Mouse (Mus musculus) heart, embryonic 12.5 days (tissue): Measurements from ENCODE around the gene Hist1h4d. TPM values are rescaled to one million over a fixed set of nuclear protein-coding genes. Genes with fewer than 3 reads are reported as not detected.
"Not testable (repeated sequence)": the region's sequence is repeated elsewhere in the genome, so short reads cannot be mapped to it uniquely, and the experiment has no call there.

Experiments
- ATAC-seq: fragments of 200-750 bp; cut with Nextera tagmentation; 2 replicates; pipeline ENCODE4 v1.8.0; 2017; ENCODE audit warnings: moderate TSS enrichment, moderate library complexity; ENCODE audit not compliant: insufficient number of reproducible peaks, low FRiP score
- H3K27ac ChIP-seq: fragments of 300-500 bp; sonication (generic); 2 replicates; pipeline ENCODE4 v1.5.1; 2016; ENCODE audit warnings: mild to moderate bottlenecking, moderate library complexity; ENCODE audit not compliant: poor library complexity, severe bottlenecking
- H3K27me3 ChIP-seq: fragments of 300-500 bp; sonication (generic); replicated peaks from 2 replicates; pipeline ENCODE4 v1.6.1; 2016; ENCODE audit warnings: mild to moderate bottlenecking, moderate library complexity
- H3K36me3 ChIP-seq: fragments of 300-500 bp; sonication (generic); 2 replicates; pipeline ENCODE4 v1.6.1; 2016; ENCODE audit warnings: mild to moderate bottlenecking, moderate library complexity
- H3K4me1 ChIP-seq: fragments of 300-500 bp; sonication (generic); replicated peaks from 2 replicates; pipeline ENCODE4 v1.6.1; 2016; ENCODE audit warnings: mild to moderate bottlenecking
- H3K4me2 ChIP-seq: fragments of 300-500 bp; sonication (generic); 2 replicates; pipeline ENCODE4 v1.6.1; 2016; ENCODE audit warnings: mild to moderate bottlenecking, moderate library complexity
- H3K4me3 ChIP-seq: fragments of 300-500 bp; sonication (generic); 2 replicates; pipeline ENCODE4 v1.5.1; 2016; ENCODE audit warnings: mild to moderate bottlenecking
- H3K9ac ChIP-seq: fragments of 300-500 bp; sonication (generic); 2 replicates; pipeline ENCODE4 v1.6.1; 2016; ENCODE audit warnings: mild to moderate bottlenecking, moderate library complexity
- H3K9me3 ChIP-seq: fragments of 300-500 bp; sonication (generic); replicated peaks from 2 replicates; pipeline ENCODE4 v1.6.1; 2016; ENCODE audit warnings: mild to moderate bottlenecking, moderate library complexity
- WGBS: fragments of 180-500 bp; shearing (Covaris S2); methylation state at CpG from one replicate; pipeline ENCODE4 v1.1.7; 2016; 5-methylcytosine and 5-hydroxymethylcytosine counted together
- polyA plus RNA-seq: library from polyadenylated mRNA; unstranded; fragments of >200 nt; fragmentation: Nextera tagmentation; extraction: Ambion mirVana; gene quantifications from 2 replicates; pipeline ENCODE4 v1.2.1, GENCODE M21; 2016

Gene Hist1h4d
- polyA plus RNA-seq, 1 experiment from 2014 or later, result 43.5 TPM

- no peak overlapping the region for H3K27ac ChIP-seq
- no peaks in the 10 kb centered on the region for H3K36me3 ChIP-seq
- H3K4me1 ChIP-seq, result no peaks in the 10 kb centered on the region
- no peaks in the 10 kb centered on the region for H3K9me3 ChIP-seq
- ATAC-seq, result no peak
- no peak overlapping the region for H3K4me3 ChIP-seq
- H3K27me3 ChIP-seq, result no peaks in the 10 kb centered on the region
- H3K4me2 ChIP-seq, result no peak overlapping the region
- no peak overlapping the region for H3K9ac ChIP-seq
These were observed 28.4 kb downstream of the Hist1h4d start for GRCm38 (mm10) chr13:23609844-23610243.

GRCm38 (mm10) chr13:23610393-23610792, 29.0 kb downstream of the Hist1h4d start:
- no peak overlapping the region for H3K4me2 ChIP-seq
- 80% methylated on average over 2 of the region's 2 CpGs for WGBS
- no peaks in the 10 kb centered on the region for H3K9me3 ChIP-seq
- no peak overlapping the region for H3K4me3 ChIP-seq
- no peak for ATAC-seq
- no peaks in the 10 kb centered on the region for H3K36me3 ChIP-seq
- H3K9ac ChIP-seq, result no peak overlapping the region
- no peaks in the 10 kb centered on the region for H3K27me3 ChIP-seq
- H3K27ac ChIP-seq, result no peak overlapping the region
- no peaks in the 10 kb centered on the region for H3K4me1 ChIP-seq

DNA sequence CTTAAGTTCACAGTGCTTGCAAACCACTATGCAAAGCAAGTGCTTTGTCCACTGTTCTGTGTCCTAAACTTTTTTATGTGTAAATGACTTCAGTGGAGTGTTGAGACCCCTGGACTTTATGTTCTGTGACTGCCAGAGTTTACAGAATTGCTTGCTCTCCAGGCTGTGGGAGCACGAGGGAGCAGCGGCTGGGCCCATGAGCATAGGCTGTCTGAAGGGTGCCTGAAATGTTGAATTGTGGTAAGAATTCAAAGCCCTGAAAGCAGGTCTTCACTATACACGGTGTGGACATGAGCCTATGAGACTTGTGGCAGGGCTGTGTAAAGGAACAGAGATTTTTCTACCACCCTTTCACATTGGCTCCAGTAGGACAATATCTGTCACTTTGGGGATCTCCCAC, 30.2 kb downstream of the Hist1h4d start:
- Histone ChIP-seq H3K9ac (no peak overlapping the region), H3K4me3 (no peak overlapping the region), H3K36me3 (no peaks in the 10 kb centered on the region), H3K4me2 (no peak overlapping the region), H3K9me3 (no peaks in the 10 kb centered on the region), H3K27ac (no peak overlapping the region), H3K27me3 (no peaks in the 10 kb centered on the region), H3K4me1 (no peaks in the 10 kb centered on the region)
- no peak for ATAC-seq
- 83% methylated on average over 3 of the region's 3 CpGs for WGBS

GRCm38 (mm10) chr13:23620056-23620732, 38.8 kb downstream of the Hist1h4d start:
- no peak for ATAC-seq
- WGBS, result 54% methylated on average over 12 of the region's 12 CpGs
- Histone ChIP-seq H3K9ac (peak overlapping the region; percentile 81), H3K27ac (peak overlapping the region; percentile 98), H3K36me3 (no peaks in the 10 kb centered on the region), H3K4me3 (peak overlapping the region; percentile 74), H3K27me3 (no peaks in the 10 kb centered on the region), H3K9me3 (no peaks in the 10 kb centered on the region), H3K4me1 (peaks cover 12% of the 10 kb centered on the region), H3K4me2 (peak overlapping the region; percentile 98)

GRCm38 (mm10) chr13:23620733-23621531, 39.5 kb downstream of the Hist1h4d start, which contains the start of gene Hist1h2be:
Hist1h2be (minus strand) TSS chr13:23621124.
- Histone ChIP-seq H3K4me3 (peak within 1 kb of the TSS; percentile 74), H3K4me2 (peak within 1 kb of the TSS; percentile 98), H3K4me1 (peaks cover 12% of the 10 kb centered on the region), H3K9me3 (no peaks in the 10 kb centered on the region), H3K27ac (peak within 1 kb of the TSS; percentile 98), H3K27me3 (no peaks in the 10 kb centered on the region), H3K36me3 (no peaks in the 10 kb centered on the region), H3K9ac (peak within 1 kb of the TSS; percentile 96)
- peak; percentile 80 for ATAC-seq
- WGBS, result under 1% methylated on average over 27 of the region's 27 CpGs

GRCm38 (mm10) chr13:23621532-23622174, 40.3 kb downstream of the Hist1h4d start:
- ATAC-seq, result peak; percentile 86
- peak overlapping the region; percentile 98 for H3K4me2 ChIP-seq
- WGBS, result under 1% methylated on average over 18 of the region's 18 CpGs
- peaks cover 12% of the 10 kb centered on the region for H3K4me1 ChIP-seq
- H3K9me3 ChIP-seq, result no peaks in the 10 kb centered on the region
- peak overlapping the region; percentile 74 for H3K4me3 ChIP-seq
- peak overlapping the region; percentile 96 for H3K9ac ChIP-seq
- H3K36me3 ChIP-seq, result no peaks in the 10 kb centered on the region
- H3K27me3 ChIP-seq, result no peaks in the 10 kb centered on the region
- peak overlapping the region; percentile 98 for H3K27ac ChIP-seq

DNA sequence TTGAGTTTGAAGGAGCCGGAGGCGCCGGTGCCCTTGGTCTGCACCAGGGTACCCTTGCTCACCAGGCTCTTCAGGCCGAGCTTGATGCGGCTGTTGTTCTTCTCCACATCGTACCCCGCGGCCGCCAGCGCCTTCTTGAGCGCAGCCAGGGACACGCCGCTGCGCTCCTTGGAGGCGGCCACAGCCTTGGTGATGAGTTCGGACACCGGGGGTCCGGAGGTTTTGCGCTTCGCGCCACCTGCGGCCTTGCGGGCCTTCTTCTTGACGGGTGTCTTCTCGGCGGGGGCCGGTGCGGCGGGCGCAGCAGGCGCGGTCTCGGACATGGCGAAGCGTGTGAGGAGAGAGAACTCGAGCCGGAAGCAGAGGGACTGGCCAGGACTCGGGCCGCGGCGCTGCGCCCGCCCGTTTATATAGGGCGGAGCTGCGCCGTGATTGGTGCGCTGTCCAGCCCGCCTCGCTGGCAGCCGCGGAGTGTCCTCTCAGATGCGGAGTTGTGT, 40.8 kb downstream of the Hist1h4d start, which contains the start of gene Hist1h1e:
Gene Hist1h1e (minus strand): TSS at position 384 of the 497 bp plus-strand sequence.
- H3K9me3 ChIP-seq, H3K36me3 ChIP-seq, H3K27me3 ChIP-seq: not testable (repeated sequence)
- peak within 1 kb of the TSS; percentile 74 for H3K4me3 ChIP-seq
- ATAC-seq, result peak; percentile 94
- peak within 1 kb of the TSS; percentile 98 for H3K4me2 ChIP-seq
- WGBS, result under 1% methylated on average over 53 of the region's 53 CpGs
- H3K9ac ChIP-seq, result peak within 1 kb of the TSS; percentile 96
- H3K27ac ChIP-seq, result peak within 1 kb of the TSS; percentile 98
- peaks cover 12% of the 10 kb centered on the region for H3K4me1 ChIP-seq

DNA sequence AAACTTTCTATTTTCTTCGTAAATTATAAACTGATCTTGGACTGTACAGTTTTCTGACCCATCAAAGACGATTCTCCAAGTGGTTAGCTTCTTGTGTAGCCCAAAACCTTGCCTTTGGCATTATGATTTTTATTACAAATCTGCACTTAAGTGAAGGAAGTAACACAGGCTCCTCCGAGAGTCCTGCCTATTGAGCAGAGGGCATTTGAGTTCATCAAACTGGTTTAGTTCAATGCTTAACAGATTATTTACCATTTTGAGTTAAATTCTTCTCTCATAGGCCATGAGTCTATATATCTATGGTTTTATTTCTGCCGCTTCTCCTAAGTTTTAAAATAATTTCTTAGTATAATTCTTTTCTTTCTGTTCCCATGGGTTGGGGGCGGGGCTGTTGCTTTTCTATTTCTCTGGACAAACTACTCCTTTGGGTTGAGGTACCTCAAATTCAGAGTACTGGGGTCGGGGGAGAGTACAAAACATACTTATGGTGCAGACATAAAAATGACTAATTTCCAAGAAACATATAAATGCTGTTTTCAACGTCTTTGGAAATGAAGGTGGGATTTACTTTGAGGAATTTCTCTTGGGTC, 41.6 kb downstream of the Hist1h4d start:
- peak overlapping the region; percentile 98 for H3K4me2 ChIP-seq
- 26% methylated on average over 7 of the region's 7 CpGs for WGBS
- peak overlapping the region; percentile 74 for H3K4me3 ChIP-seq
- H3K27ac ChIP-seq, result peak overlapping the region; percentile 98; the same call in 1 of the 2 replicates
- H3K36me3 ChIP-seq, result no peaks in the 10 kb centered on the region
- H3K27me3 ChIP-seq, result no peaks in the 10 kb centered on the region
- ATAC-seq, result no peak
- peak overlapping the region; percentile 96 for H3K9ac ChIP-seq
- no peaks in the 10 kb centered on the region for H3K9me3 ChIP-seq
- peaks cover 12% of the 10 kb centered on the region for H3K4me1 ChIP-seq

- no peak overlapping the region for H3K4me2 ChIP-seq
- H3K9me3 ChIP-seq, result no peaks in the 10 kb centered on the region
- H3K4me3 ChIP-seq, result no peak overlapping the region
- 28% methylated on average over 1 of the region's 1 CpGs for WGBS
- H3K4me1 ChIP-seq, result no peaks in the 10 kb centered on the region
- H3K9ac ChIP-seq, result no peak overlapping the region
- H3K36me3 ChIP-seq, result no peaks in the 10 kb centered on the region
- H3K27me3 ChIP-seq, result no peaks in the 10 kb centered on the region
- no peak for ATAC-seq
- no peak overlapping the region for H3K27ac ChIP-seq
These were observed 49.3 kb downstream of the Hist1h4d start for GRCm38 (mm10) chr13:23630653-23631052.
